Mouse (Mus musculus) myocyte (in vitro differentiated cells): Measurements from ENCODE around the gene Gm32742.

Source experiments
- CEBPB ChIP-seq: IDR thresholded peaks from 2 replicates; pipeline ENCODE4 v1.6.1; 2011; ENCODE audit warnings: mild to moderate bottlenecking, moderate library complexity; ENCODE audit not compliant: poor library complexity, insufficient read depth, severe bottlenecking
- E2F4 ChIP-seq: IDR thresholded peaks from one replicate; pipeline ENCODE4 v1.6.1; 2011; ENCODE audit warnings: mild to moderate bottlenecking, control low read depth, moderate library complexity; ENCODE audit not compliant: insufficient read depth
- MAX ChIP-seq: IDR thresholded peaks from one replicate; pipeline ENCODE4 v1.6.1; 2011; ENCODE audit warnings: low read depth, mild to moderate bottlenecking, control low read depth
- MYOD1 ChIP-seq, 3 experiments: IDR thresholded peaks; one replicate each; pipeline ENCODE4 v1.6.1; 2011; ENCODE audit warnings: control low read depth in 2 of 3, low read depth in 2 of 3, mild to moderate bottlenecking in 2 of 3, moderate library complexity in 1 of 3; ENCODE audit not compliant: insufficient read length in 2 of 3, control insufficient read depth in 1 of 3
- MYOG ChIP-seq, 3 experiments: IDR thresholded peaks; one replicate each; pipeline ENCODE4 v1.6.1; 2011; ENCODE audit warnings: control low read depth in 2 of 3, low read depth in 2 of 3, mild to moderate bottlenecking in 2 of 3; ENCODE audit not compliant: insufficient read length in 2 of 3, control insufficient read depth in 1 of 3, insufficient read depth in 1 of 3
- POLR2A ChIP-seq: IDR thresholded peaks from one replicate; pipeline ENCODE4 v1.6.1; 2011; ENCODE audit warnings: low read depth, mild to moderate bottlenecking, control low read depth, moderate library complexity; ENCODE audit not compliant: insufficient read length
- POLR2AphosphoS2 ChIP-seq: IDR thresholded peaks from one replicate; pipeline ENCODE4 v1.6.1; 2011; ENCODE audit warnings: low read depth, control low read depth; ENCODE audit not compliant: insufficient read length
- REST ChIP-seq: IDR thresholded peaks from one replicate; pipeline ENCODE4 v1.6.1; 2011; ENCODE audit warnings: mild to moderate bottlenecking, control low read depth, moderate library complexity; ENCODE audit not compliant: insufficient read depth, insufficient read length
- TCF12 ChIP-seq: IDR thresholded peaks from one replicate; pipeline ENCODE4 v1.6.1; 2011; ENCODE audit warnings: mild to moderate bottlenecking, control low read depth; ENCODE audit not compliant: poor library complexity, insufficient read depth, severe bottlenecking
- USF1 ChIP-seq: IDR thresholded peaks from one replicate; pipeline ENCODE4 v1.6.1; 2011; ENCODE audit warnings: low read depth, mild to moderate bottlenecking, control low read depth, moderate library complexity

- TF ChIP-seq POLR2A = no peak
- no peak for TF ChIP-seq MAX
- no peak for TF ChIP-seq MYOD1 (IDR thresholded peaks at IDR 0.05; ENCODE audit: control insufficient read depth in 1 of 3, insufficient read length in 2 of 3, low read depth in 2 of 3)
- no peak for TF ChIP-seq POLR2AphosphoS2
- TF ChIP-seq TCF12 = no peak
- TF ChIP-seq USF1 = no peak
- TF ChIP-seq MYOG (IDR thresholded peaks at IDR 0.05; ENCODE audit: control insufficient read depth in 1 of 3, insufficient read depth in 1 of 3, insufficient read length in 2 of 3, low read depth in 2 of 3) = no peak
- TF ChIP-seq E2F4 = no peak
- TF ChIP-seq CEBPB = no peak
- no peak for TF ChIP-seq REST
Measured at GRCm38 (mm10) chr9:51161771-51162388, 3.4 kb downstream of the Gm32742 start.
